Mouse (Mus musculus) embryonic facial prominence, embryonic 12.5 days (tissue): Measurements from ENCODE around the gene BC005624. TPM values are rescaled to one million over a fixed set of nuclear protein-coding genes. Genes with fewer than 3 reads are reported as not detected.

Experiments used
- ATAC-seq: fragments of 200-750 bp; cut with Nextera tagmentation; 2 replicates; pipeline ENCODE4 v1.8.0; 2017; ENCODE audit not compliant: insufficient number of reproducible peaks, insufficient read depth, low FRiP score, low TSS enrichment
- H3K27ac ChIP-seq: fragments of 300-500 bp; sonication (generic); 2 replicates; pipeline ENCODE4 v1.5.1; 2016; ENCODE audit warnings: mild to moderate bottlenecking
- H3K27me3 ChIP-seq: fragments of 300-500 bp; sonication (generic); 2 replicates; pipeline ENCODE4 v1.6.1; 2016; ENCODE audit warnings: mild to moderate bottlenecking, moderate library complexity
- H3K36me3 ChIP-seq: fragments of 300-500 bp; sonication (generic); 2 replicates; pipeline ENCODE4 v1.6.1; 2016; ENCODE audit warnings: mild to moderate bottlenecking
- H3K4me1 ChIP-seq: fragments of 300-500 bp; sonication (generic); 2 replicates; pipeline ENCODE4 v1.6.1; 2016
- H3K4me2 ChIP-seq: fragments of 300-500 bp; sonication (generic); replicated peaks from 2 replicates; pipeline ENCODE4 v1.6.1; 2016; ENCODE audit warnings: mild to moderate bottlenecking, moderate library complexity
- H3K4me3 ChIP-seq: fragments of 300-500 bp; sonication (generic); 2 replicates; pipeline ENCODE4 v1.5.1; 2016; ENCODE audit warnings: mild to moderate bottlenecking
- H3K9ac ChIP-seq: fragments of 300-500 bp; sonication (generic); 2 replicates; pipeline ENCODE4 v1.6.1; 2016; ENCODE audit warnings: mild to moderate bottlenecking, moderate library complexity
- H3K9me3 ChIP-seq: fragments of 300-500 bp; sonication (generic); 2 replicates; pipeline ENCODE4 v1.6.1; 2016; ENCODE audit warnings: mild to moderate bottlenecking, moderate library complexity
- WGBS: fragments of 180-500 bp; shearing (Covaris S2); methylation state at CpG from one replicate; pipeline ENCODE4 v1.1.7; 2016; 5-methylcytosine and 5-hydroxymethylcytosine counted together
- polyA plus RNA-seq: library from polyadenylated mRNA; unstranded; fragments of >200 nt; fragmentation: Nextera tagmentation; extraction: Ambion mirVana; gene quantifications from 2 replicates; pipeline ENCODE4 v1.2.1, GENCODE M21; 2016

Gene BC005624
- polyA plus RNA-seq = 62.0 and 62.1 TPM in 2 replicates

GRCm38 (mm10) chr2:30981790-30982513 is at the start of gene BC005624, which contains the start of gene Usp20:
BC005624 (minus strand) TSS chr2:30982201.
Usp20 (plus strand) TSS chr2:30982279.
- H3K4me2 ChIP-seq = peak within 1 kb of the TSS; percentile 82
- peaks cover 15% of the 10 kb centered on the region for H3K4me1 ChIP-seq
- H3K9ac ChIP-seq = peak within 1 kb of the TSS; percentile 70
- ATAC-seq = peak; percentile 99
- peak within 1 kb of the TSS; percentile 85 for H3K4me3 ChIP-seq
- under 1% methylated on average over 65 of the region's 66 CpGs for WGBS
- peaks cover 19% of the 10 kb centered on the region for H3K36me3 ChIP-seq
- H3K27me3 ChIP-seq = no peaks in the 10 kb centered on the region
- H3K9me3 ChIP-seq = no peaks in the 10 kb centered on the region
- peak within 1 kb of the TSS; percentile 48; the same call in 1 of the 2 replicates for H3K27ac ChIP-seq

GRCm38 (mm10) chr2:31026642-31027041 is 44.6 kb upstream of the BC005624 start:
- no peak overlapping the region for H3K27ac ChIP-seq
- ATAC-seq = no peak
- no peaks in the 10 kb centered on the region for H3K27me3 ChIP-seq
- WGBS = 65% methylated on average over 8 of the region's 8 CpGs
- H3K9ac ChIP-seq = no peak overlapping the region
- H3K4me2 ChIP-seq = no peak overlapping the region
- H3K36me3 ChIP-seq = peaks cover 28% of the 10 kb centered on the region
- no peaks in the 10 kb centered on the region for H3K9me3 ChIP-seq
- H3K4me1 ChIP-seq = no peaks in the 10 kb centered on the region
- H3K4me3 ChIP-seq = no peak overlapping the region

- 60% methylated on average over 3 of the region's 3 CpGs for WGBS
- ATAC-seq = no peak
- Histone ChIP-seq H3K9me3 (no peaks in the 10 kb centered on the region), H3K36me3 (peaks cover 35% of the 10 kb centered on the region), H3K4me2 (no peak overlapping the region), H3K27ac (no peak overlapping the region), H3K4me3 (no peak overlapping the region), H3K4me1 (no peaks in the 10 kb centered on the region), H3K27me3 (no peaks in the 10 kb centered on the region), H3K9ac (no peak overlapping the region)
Measured at GRCm38 (mm10) chr2:31025458-31025857, 43.5 kb upstream of the BC005624 start.

GRCm38 (mm10) chr2:31024618-31025370 is 42.8 kb upstream of the BC005624 start:
- WGBS = 26% methylated on average over 5 of the region's 5 CpGs

GRCm38 (mm10) chr2:31023940-31024339 is 41.9 kb upstream of the BC005624 start:
- no peak for ATAC-seq
- Histone ChIP-seq H3K4me1 (no peaks in the 10 kb centered on the region), H3K4me2 (no peak overlapping the region), H3K9ac (no peak overlapping the region), H3K36me3 (peaks cover 37% of the 10 kb centered on the region), H3K9me3 (no peaks in the 10 kb centered on the region), H3K4me3 (no peak overlapping the region), H3K27ac (no peak overlapping the region), H3K27me3 (no peaks in the 10 kb centered on the region)
- WGBS = 68% methylated on average over 5 of the region's 5 CpGs

More at GRCm38 (mm10) chr2:31024618-31025370, 42.8 kb upstream of the BC005624 start:
- Histone ChIP-seq H3K4me2 (no peak overlapping the region), H3K9ac (no peak overlapping the region), H3K36me3 (peaks cover 36% of the 10 kb centered on the region), H3K4me1 (no peaks in the 10 kb centered on the region), H3K27me3 (no peaks in the 10 kb centered on the region), H3K9me3 (no peaks in the 10 kb centered on the region), H3K4me3 (no peak overlapping the region), H3K27ac (no peak overlapping the region)
- no peak for ATAC-seq

GRCm38 (mm10) chr2:31020202-31020601 is 38.2 kb upstream of the BC005624 start:
- Histone ChIP-seq H3K27ac (no peak overlapping the region), H3K9me3 (no peaks in the 10 kb centered on the region), H3K4me3 (no peak overlapping the region), H3K4me1 (no peaks in the 10 kb centered on the region), H3K9ac (no peak overlapping the region), H3K27me3 (no peaks in the 10 kb centered on the region), H3K4me2 (no peak overlapping the region), H3K36me3 (peaks cover 53% of the 10 kb centered on the region)
- ATAC-seq = no peak
- WGBS = 93% methylated on average over 2 of the region's 2 CpGs

- Histone ChIP-seq H3K4me2 (no peak overlapping the region), H3K27me3 (no peaks in the 10 kb centered on the region), H3K27ac (no peak overlapping the region), H3K36me3 (peaks cover 53% of the 10 kb centered on the region), H3K4me1 (no peaks in the 10 kb centered on the region), H3K4me3 (no peak overlapping the region), H3K9ac (no peak overlapping the region), H3K9me3 (no peaks in the 10 kb centered on the region)
- 88% methylated on average over 8 of the region's 8 CpGs for WGBS
- no peak for ATAC-seq
Measured at GRCm38 (mm10) chr2:31019011-31019410, 37.0 kb upstream of the BC005624 start.

GRCm38 (mm10) chr2:31018519-31018918 is 36.5 kb upstream of the BC005624 start:
- no peaks in the 10 kb centered on the region for H3K9me3 ChIP-seq
- peaks cover 53% of the 10 kb centered on the region for H3K36me3 ChIP-seq
- no peaks in the 10 kb centered on the region for H3K4me1 ChIP-seq
- no peak overlapping the region for H3K4me3 ChIP-seq
- H3K4me2 ChIP-seq = no peak overlapping the region
- H3K27me3 ChIP-seq = no peaks in the 10 kb centered on the region
- WGBS = 81% methylated on average over 8 of the region's 8 CpGs
- H3K27ac ChIP-seq = no peak overlapping the region
- H3K9ac ChIP-seq = no peak overlapping the region
- ATAC-seq = no peak

GRCm38 (mm10) chr2:31017625-31018317 is 35.8 kb upstream of the BC005624 start:
- no peak overlapping the region for H3K4me2 ChIP-seq
- no peak overlapping the region for H3K27ac ChIP-seq
- no peak overlapping the region for H3K4me3 ChIP-seq
- no peaks in the 10 kb centered on the region for H3K4me1 ChIP-seq
- ATAC-seq = no peak
- no peaks in the 10 kb centered on the region for H3K9me3 ChIP-seq
- H3K9ac ChIP-seq = no peak overlapping the region
- no peaks in the 10 kb centered on the region for H3K27me3 ChIP-seq
- peaks cover 53% of the 10 kb centered on the region for H3K36me3 ChIP-seq
- WGBS = 90% methylated on average over 18 of the region's 18 CpGs

GRCm38 (mm10) chr2:31013371-31014120 is 31.5 kb upstream of the BC005624 start:
- Histone ChIP-seq H3K4me2 (no peak overlapping the region), H3K27me3 (no peaks in the 10 kb centered on the region), H3K36me3 (peaks cover 55% of the 10 kb centered on the region), H3K4me1 (no peaks in the 10 kb centered on the region), H3K9ac (no peak overlapping the region), H3K9me3 (no peaks in the 10 kb centered on the region), H3K4me3 (no peak overlapping the region), H3K27ac (no peak overlapping the region)
- WGBS = 64% methylated on average over 14 of the region's 14 CpGs
- ATAC-seq = no peak

- no peaks in the 10 kb centered on the region for H3K9me3 ChIP-seq
- H3K27me3 ChIP-seq = no peaks in the 10 kb centered on the region
- H3K9ac ChIP-seq = no peak overlapping the region
- H3K4me1 ChIP-seq = no peaks in the 10 kb centered on the region
- peaks cover 62% of the 10 kb centered on the region for H3K36me3 ChIP-seq
- ATAC-seq = no peak
- H3K4me2 ChIP-seq = no peak overlapping the region
- no peak overlapping the region for H3K27ac ChIP-seq
- 82% methylated on average over 5 of the region's 5 CpGs for WGBS
- no peak overlapping the region for H3K4me3 ChIP-seq
Measured at GRCm38 (mm10) chr2:31007208-31007607, 25.2 kb upstream of the BC005624 start.
